Mouse (Mus musculus): ENCODE measurements around the gene Efna2.

- TF ChIP-seq POLR2A (IDR thresholded peaks at IDR 0.05; ENCODE audit: insufficient read depth, low read length), result no peak
- TF ChIP-seq CTCF (IDR thresholded peaks at IDR 0.05; ENCODE audit: low read depth, low read length), result no peak
- no peak for TF ChIP-seq EP300 (IDR thresholded peaks at IDR 0.05; ENCODE audit: insufficient read depth, low read depth, low read length)
Observed at GRCm38 (mm10) chr10:80163721-80164120, 15.6 kb upstream of the Efna2 start.

Data from ES-Bruce4 (cell line).